Mouse (Mus musculus) spleen, adult 10 weeks (tissue): Measurements from ENCODE around the gene Ambn. TPM values are rescaled to one million over a fixed set of nuclear protein-coding genes. Genes with fewer than 3 reads are reported as not detected.

Experiments
- polyA plus RNA-seq: library from polyadenylated mRNA; stranded (reverse); fragments of 350-450 nt; fragmentation: Illumina TruSeq; extraction: RNeasy Lipid Tissue Mini Kit (QIAGEN cat#74804); gene quantifications from one replicate; pipeline ENCODE4 v1.2.3, GENCODE M21; 2015; ENCODE audit warnings: low replicate concordance; ENCODE audit not compliant: insufficient read depth

Ambn gene
- not detected for polyA plus RNA-seq

GRCm38 (mm10) chr5:88455691-88456090 lies at the start of gene Ambn:
TSS of gene Ambn (plus strand) at chr5:88455991.

GRCm38 (mm10) chr5:88487675-88488074 lies 31.9 kb downstream of the Ambn start, which contains the start of gene Enam:
TSS of gene Enam (plus strand) at chr5:88487975.

Other genes starting within 250 kb of the Ambn start
- not detected for gene Gm7714, start 187.1 kb upstream of the Ambn start, polyA plus RNA-seq
- gene Prol1, start 138.7 kb upstream of the Ambn start, polyA plus RNA-seq: not detected
- gene Amtn, start 79.9 kb upstream of the Ambn start, polyA plus RNA-seq: not detected
- not detected for gene Enam, start 32.0 kb downstream of the Ambn start, polyA plus RNA-seq
- 1,764 TPM for gene Jchain, start 71.9 kb downstream of the Ambn start, polyA plus RNA-seq
- 91.5 TPM for gene Utp3, start 98.5 kb downstream of the Ambn start, polyA plus RNA-seq
- gene Rufy3, start 109.0 kb downstream of the Ambn start, polyA plus RNA-seq: 26.9 TPM
- gene Grsf1, start 220.2 kb downstream of the Ambn start, polyA plus RNA-seq: 70.3 TPM